Mouse (Mus musculus): ENCODE results near the gene Prkn.

GRCm38 (mm10) chr17:11124048-11124447 is 283.9 kb downstream of the Prkn start:
- TF ChIP-seq CTCF (IDR thresholded peaks at IDR 0.05; ENCODE audit: low read depth): no peak
- no peak for TF ChIP-seq EP300 (IDR thresholded peaks at IDR 0.05; ENCODE audit: low read depth)
